Mouse (Mus musculus) stomach, embryonic 15.5 days (tissue): Measurements from ENCODE around the gene Olfr1417. TPM values are rescaled to one million over a fixed set of nuclear protein-coding genes. Genes with fewer than 3 reads are reported as not detected.
"Not testable (repeated sequence)": the region's sequence is repeated elsewhere in the genome, so short reads cannot be mapped to it uniquely, and the experiment has no call there.

Experiments
- ATAC-seq: fragments of 200-750 bp; cut with Nextera tagmentation; 2 replicates; pipeline ENCODE4 v1.8.0; 2017; ENCODE audit warnings: low read depth, moderate number of reproducible peaks, moderate TSS enrichment; ENCODE audit not compliant: insufficient read depth, low FRiP score
- H3K27ac ChIP-seq: fragments of 300-500 bp; sonication (generic); 2 replicates; pipeline ENCODE4 v1.5.1; 2015; ENCODE audit warnings: mild to moderate bottlenecking, inconsistent platforms
- H3K27me3 ChIP-seq: fragments of 300-500 bp; sonication (generic); replicated peaks from 2 replicates; pipeline ENCODE4 v1.6.1; 2015; ENCODE audit warnings: inconsistent platforms
- H3K36me3 ChIP-seq: fragments of 300-500 bp; sonication (generic); 2 replicates; pipeline ENCODE4 v1.6.1; 2015; ENCODE audit warnings: inconsistent platforms
- H3K4me1 ChIP-seq: fragments of 300-500 bp; sonication (generic); 2 replicates; pipeline ENCODE4 v1.6.1; 2015; ENCODE audit warnings: inconsistent platforms
- H3K4me2 ChIP-seq: fragments of 300-500 bp; sonication (generic); 2 replicates; pipeline ENCODE4 v1.6.1; 2015; ENCODE audit warnings: mild to moderate bottlenecking, inconsistent platforms
- H3K4me3 ChIP-seq: fragments of 300-500 bp; sonication (generic); replicated peaks from 2 replicates; pipeline ENCODE4 v1.5.1; 2015; ENCODE audit warnings: inconsistent platforms
- H3K9ac ChIP-seq: fragments of 300-500 bp; sonication (generic); 2 replicates; pipeline ENCODE4 v1.6.1; 2015; ENCODE audit warnings: inconsistent platforms
- H3K9me3 ChIP-seq: fragments of 300-500 bp; sonication (generic); 2 replicates; pipeline ENCODE4 v1.6.1; 2016; ENCODE audit warnings: inconsistent platforms
- WGBS: fragments of 180-500 bp; shearing (Covaris S2); methylation state at CpG from one replicate; pipeline ENCODE4 v1.1.7; 2015; 5-methylcytosine and 5-hydroxymethylcytosine counted together
- polyA plus RNA-seq: library from polyadenylated mRNA; unstranded; fragments of >200 nt; fragmentation: Nextera tagmentation; extraction: Ambion mirVana; gene quantifications from 2 replicates; pipeline ENCODE4 v1.2.1, GENCODE M21; 2015

The Olfr1417 gene
- 0.14 TPM in 1 of 2 replicates, not detected in the other for polyA plus RNA-seq

GRCm38 (mm10) chr19:11839119-11839518 is at the start of gene Olfr1417:
Gene Olfr1417 (minus strand): TSS chr19:11839219.
- no peak for ATAC-seq
- WGBS: 84% methylated on average over 4 of the region's 4 CpGs
- Histone ChIP-seq H3K36me3 (no peaks in the 10 kb centered on the region), H3K27ac (no peak within 1 kb of the TSS), H3K4me3 (no peak within 1 kb of the TSS), H3K4me1 (no peaks in the 10 kb centered on the region), H3K27me3 (no peaks in the 10 kb centered on the region), H3K9ac (no peak within 1 kb of the TSS), H3K9me3 (no peaks in the 10 kb centered on the region), H3K4me2 (no peak within 1 kb of the TSS)

- ATAC-seq: no peak
- H3K4me1 ChIP-seq: no peaks in the 10 kb centered on the region
- no peak within 1 kb of the TSS for H3K4me2 ChIP-seq
- no peak within 1 kb of the TSS for H3K4me3 ChIP-seq
- 41% methylated on average over 1 of the region's 1 CpGs for WGBS
- no peak within 1 kb of the TSS for H3K9ac ChIP-seq
- H3K27me3 ChIP-seq: no peaks in the 10 kb centered on the region
- no peaks in the 10 kb centered on the region for H3K36me3 ChIP-seq
- no peaks in the 10 kb centered on the region for H3K9me3 ChIP-seq
- H3K27ac ChIP-seq: no peak within 1 kb of the TSS
These were observed 47.2 kb upstream of the Olfr1417 start, which contains the start of gene Olfr1420 for GRCm38 (mm10) chr19:11886265-11886664. Gene Olfr1420 (plus strand): TSS chr19:11886565.

DNA sequence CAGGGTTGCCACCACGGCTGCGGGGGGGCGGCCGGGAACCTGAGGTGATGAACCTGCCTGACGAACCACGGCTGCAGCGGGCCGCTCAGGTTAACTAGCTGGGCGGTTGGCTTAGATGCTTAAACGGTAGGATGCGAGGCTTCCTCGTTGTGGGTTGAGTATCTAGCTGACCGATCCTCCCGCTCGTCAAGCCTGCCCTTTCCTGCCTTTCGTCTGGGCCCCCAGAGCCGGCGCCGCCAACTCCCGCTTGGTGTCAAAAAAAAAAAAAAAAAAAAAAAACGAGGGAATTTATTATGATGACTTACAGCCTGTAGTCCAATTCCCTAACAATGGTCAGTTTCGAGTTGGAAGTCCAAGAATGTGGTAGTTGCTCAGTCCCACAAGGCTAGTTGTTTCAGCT is 39.4 kb upstream of the Olfr1417 start:
- H3K4me3 ChIP-seq, H3K36me3 ChIP-seq, H3K4me1 ChIP-seq, H3K27ac ChIP-seq, H3K9ac ChIP-seq, H3K27me3 ChIP-seq, ATAC-seq, H3K9me3 ChIP-seq: not testable (repeated sequence)
- H3K4me2 ChIP-seq: peak overlapping the region; percentile 8; the same call in 1 of the 2 replicates
- WGBS: 56% methylated on average over 22 of the region's 22 CpGs

DNA sequence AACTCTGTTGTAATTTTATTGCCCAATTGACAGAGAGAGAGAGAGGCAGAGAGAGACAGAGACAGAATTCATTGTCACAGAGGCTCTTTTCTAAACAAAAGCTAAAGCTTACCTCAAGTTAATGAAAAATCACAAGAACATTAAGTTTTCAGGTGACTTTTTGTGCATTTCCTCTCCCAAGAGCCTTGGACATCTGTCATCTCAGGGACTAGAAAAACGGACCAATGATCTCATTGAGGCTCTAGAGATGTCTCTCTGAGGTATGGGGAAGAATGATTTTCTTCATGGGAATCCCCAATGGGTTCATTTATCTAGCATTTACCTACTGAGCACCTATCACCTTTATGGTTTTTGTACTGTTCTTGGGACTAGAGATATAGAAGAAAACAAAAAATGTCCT is 36.0 kb upstream of the Olfr1417 start, which contains the start of gene Olfr1419:
TSS of gene Olfr1419 (minus strand) at position 101 of the 400 bp plus-strand sequence.
- 32% methylated on average over 1 of the region's 1 CpGs for WGBS
- H3K9ac ChIP-seq: no peak within 1 kb of the TSS
- H3K27ac ChIP-seq: no peak within 1 kb of the TSS
- H3K4me3 ChIP-seq: no peak within 1 kb of the TSS
- no peaks in the 10 kb centered on the region for H3K36me3 ChIP-seq
- H3K4me2 ChIP-seq: no peak within 1 kb of the TSS
- no peaks in the 10 kb centered on the region for H3K27me3 ChIP-seq
- no peak for ATAC-seq
- no peaks in the 10 kb centered on the region for H3K9me3 ChIP-seq
- H3K4me1 ChIP-seq: no peaks in the 10 kb centered on the region

DNA sequence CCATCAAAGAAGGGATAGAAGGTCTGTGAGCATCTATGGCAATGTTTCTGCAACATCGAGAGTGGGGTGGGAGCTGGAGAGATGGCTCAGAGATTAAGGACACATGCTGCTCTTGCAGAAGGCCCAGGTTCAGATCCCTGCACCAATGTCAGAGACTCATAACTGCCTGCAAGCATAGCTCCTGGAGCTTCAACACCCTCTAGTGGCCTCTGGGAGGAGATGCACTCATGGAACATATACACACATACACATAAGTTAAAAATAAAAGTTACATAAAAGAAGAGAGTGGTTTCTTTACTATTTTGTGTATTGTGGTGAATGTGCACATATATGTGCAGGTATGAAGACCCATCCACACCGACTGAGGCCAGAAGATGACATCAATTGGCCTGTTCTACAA is 28.8 kb upstream of the Olfr1417 start:
- no peak overlapping the region for H3K9ac ChIP-seq
- no peaks in the 10 kb centered on the region for H3K36me3 ChIP-seq
- 69% methylated on average over 2 of the region's 2 CpGs for WGBS
- no peak for ATAC-seq
- no peaks in the 10 kb centered on the region for H3K27me3 ChIP-seq
- no peaks in the 10 kb centered on the region for H3K9me3 ChIP-seq
- no peak overlapping the region for H3K4me3 ChIP-seq
- H3K27ac ChIP-seq: no peak overlapping the region
- no peaks in the 10 kb centered on the region for H3K4me1 ChIP-seq
- H3K4me2 ChIP-seq: no peak overlapping the region

- no peak within 1 kb of the TSS for H3K4me3 ChIP-seq
- H3K27ac ChIP-seq: no peak within 1 kb of the TSS
- 92% methylated on average over 1 of the region's 1 CpGs for WGBS
- no peak within 1 kb of the TSS for H3K4me2 ChIP-seq
- H3K9me3 ChIP-seq: no peaks in the 10 kb centered on the region
- no peak for ATAC-seq
- H3K9ac ChIP-seq: no peak within 1 kb of the TSS
- H3K36me3 ChIP-seq: no peaks in the 10 kb centered on the region
- no peaks in the 10 kb centered on the region for H3K27me3 ChIP-seq
- H3K4me1 ChIP-seq: no peaks in the 10 kb centered on the region
These were observed 21.9 kb upstream of the Olfr1417 start, which contains the start of gene Olfr1418 for GRCm38 (mm10) chr19:11860966-11861365. Gene Olfr1418 (minus strand): TSS chr19:11861066.

DNA sequence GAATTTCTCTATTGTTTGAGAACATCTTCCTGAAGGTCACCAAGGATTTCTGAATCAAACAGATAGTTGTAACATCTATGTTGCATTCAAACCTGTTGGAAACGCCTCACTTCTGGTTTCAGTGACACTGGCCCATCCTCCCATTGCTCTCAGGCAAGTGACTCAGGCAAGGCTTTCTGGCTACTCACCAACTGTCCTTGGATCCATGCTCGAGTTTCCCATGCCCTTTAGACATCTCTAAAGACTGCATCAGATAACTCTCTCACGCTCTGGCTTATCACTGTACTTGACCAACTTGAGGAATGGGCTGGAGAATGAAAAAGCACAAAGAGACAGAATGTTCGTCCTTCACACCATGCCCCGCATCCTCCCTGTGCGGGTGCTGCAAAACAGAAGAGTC is 17.5 kb upstream of the Olfr1417 start:
- H3K4me3 ChIP-seq: no peak overlapping the region
- H3K9ac ChIP-seq: no peak overlapping the region
- ATAC-seq: no peak
- 72% methylated on average over 6 of the region's 6 CpGs for WGBS
- H3K4me1 ChIP-seq: no peaks in the 10 kb centered on the region
- H3K27ac ChIP-seq: no peak overlapping the region
- H3K9me3 ChIP-seq: no peaks in the 10 kb centered on the region
- no peaks in the 10 kb centered on the region for H3K36me3 ChIP-seq
- H3K4me2 ChIP-seq: no peak overlapping the region
- H3K27me3 ChIP-seq: no peaks in the 10 kb centered on the region

GRCm38 (mm10) chr19:11854821-11855220 is 15.8 kb upstream of the Olfr1417 start:
- Histone ChIP-seq H3K36me3 (no peaks in the 10 kb centered on the region), H3K27ac (no peak overlapping the region), H3K4me3 (no peak overlapping the region), H3K4me1 (no peaks in the 10 kb centered on the region), H3K27me3 (no peaks in the 10 kb centered on the region), H3K9me3 (no peaks in the 10 kb centered on the region), H3K9ac (no peak overlapping the region), H3K4me2 (no peak overlapping the region)
- no peak for ATAC-seq
- 86% methylated on average over 2 of the region's 2 CpGs for WGBS

- Histone ChIP-seq H3K4me1 (no peaks in the 10 kb centered on the region), H3K9ac (no peak overlapping the region), H3K9me3 (no peaks in the 10 kb centered on the region), H3K36me3 (no peaks in the 10 kb centered on the region), H3K27me3 (no peaks in the 10 kb centered on the region), H3K4me2 (no peak overlapping the region), H3K4me3 (no peak overlapping the region), H3K27ac (no peak overlapping the region)
- 58% methylated on average over 4 of the region's 4 CpGs for WGBS
- ATAC-seq: no peak
These were observed 13.6 kb upstream of the Olfr1417 start for GRCm38 (mm10) chr19:11852652-11853051.

DNA sequence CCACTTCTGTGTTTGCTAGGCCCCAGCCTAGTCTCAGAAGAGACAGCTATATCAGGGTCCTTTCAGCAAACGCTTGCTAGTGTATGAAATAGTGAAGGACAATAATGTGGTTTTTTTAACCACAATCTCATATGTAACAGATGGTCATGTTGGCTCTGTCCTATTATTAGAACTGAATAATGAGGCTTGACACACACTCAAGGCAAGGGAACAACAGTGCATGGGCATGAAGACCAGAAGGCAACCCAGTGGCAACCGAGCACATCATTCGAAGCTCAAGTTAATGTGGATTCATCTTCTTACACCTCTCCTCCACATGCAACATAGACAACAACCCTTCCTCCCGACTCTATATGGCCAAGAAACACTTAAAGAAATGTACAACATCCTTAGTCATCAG is 7.3 kb upstream of the Olfr1417 start:
- no peak overlapping the region for H3K27ac ChIP-seq
- H3K9ac ChIP-seq: no peak overlapping the region
- no peak for ATAC-seq
- no peaks in the 10 kb centered on the region for H3K9me3 ChIP-seq
- 86% methylated on average over 4 of the region's 4 CpGs for WGBS
- no peak overlapping the region for H3K4me2 ChIP-seq
- no peaks in the 10 kb centered on the region for H3K27me3 ChIP-seq
- H3K4me1 ChIP-seq: no peaks in the 10 kb centered on the region
- H3K4me3 ChIP-seq: no peak overlapping the region
- H3K36me3 ChIP-seq: no peaks in the 10 kb centered on the region

GRCm38 (mm10) chr19:11823346-11824065 is 15.5 kb downstream of the Olfr1417 start:
- no peak for ATAC-seq
- no peaks in the 10 kb centered on the region for H3K27me3 ChIP-seq
- no peak overlapping the region for H3K9ac ChIP-seq
- no peak overlapping the region for H3K27ac ChIP-seq
- H3K36me3 ChIP-seq: no peaks in the 10 kb centered on the region
- no peaks in the 10 kb centered on the region for H3K9me3 ChIP-seq
- no peak overlapping the region for H3K4me3 ChIP-seq
- peaks cover 4% of the 10 kb centered on the region; the same call in 1 of the 2 replicates for H3K4me1 ChIP-seq
- H3K4me2 ChIP-seq: no peak overlapping the region
- 46% methylated on average over 4 of the region's 4 CpGs for WGBS

DNA sequence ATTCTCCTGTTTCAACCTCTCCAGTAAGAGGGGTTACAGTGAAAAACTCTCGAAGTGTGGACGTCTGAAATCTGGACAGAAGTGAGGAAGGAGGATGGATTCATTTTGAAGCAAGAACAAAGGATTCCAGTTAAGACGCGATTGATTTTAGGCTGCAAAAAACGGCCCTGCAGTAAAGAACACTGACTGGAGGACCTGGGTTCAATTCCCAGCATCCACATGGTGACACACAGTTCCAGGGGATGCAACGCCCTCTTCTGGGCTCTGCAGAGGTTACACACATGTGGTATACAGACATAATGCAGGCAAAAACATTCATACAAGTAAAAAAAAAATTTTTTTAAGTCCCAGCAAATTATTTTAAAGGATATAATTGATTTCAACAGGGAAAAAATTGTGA is 18.8 kb downstream of the Olfr1417 start:
- WGBS: 30% methylated on average over 6 of the region's 6 CpGs
- Histone ChIP-seq H3K27me3 (no peaks in the 10 kb centered on the region), H3K9me3 (no peaks in the 10 kb centered on the region), H3K36me3 (no peaks in the 10 kb centered on the region), H3K4me1 (peaks cover 9% of the 10 kb centered on the region; the same call in 1 of the 2 replicates), H3K27ac (no peak overlapping the region), H3K4me3 (peak overlapping the region; percentile 82), H3K9ac (no peak overlapping the region), H3K4me2 (peak overlapping the region; percentile 89)
- no peak for ATAC-seq
